Mouse (Mus musculus): ENCODE results near the gene Il17c.

DNA sequence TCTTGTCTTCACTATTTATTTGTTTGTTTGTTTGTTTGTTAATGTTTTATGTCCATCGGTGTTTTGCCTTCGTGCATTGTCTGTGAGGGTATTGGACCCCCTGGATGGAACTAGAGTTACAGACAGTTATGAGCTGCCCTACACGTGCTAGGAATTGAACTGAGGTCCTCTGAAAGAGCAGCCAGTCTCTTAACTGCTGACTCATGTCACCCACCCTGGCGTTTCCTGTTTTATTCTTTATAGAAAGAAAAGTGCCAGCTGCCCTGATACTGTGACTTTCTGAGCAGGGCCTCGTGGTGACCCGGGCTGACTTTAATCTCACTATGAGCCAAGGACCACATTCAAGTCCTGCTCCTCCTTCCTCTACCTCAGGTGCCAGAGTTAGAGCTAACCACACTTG is 6.3 kb upstream of the Il17c start:
- no peak for TF ChIP-seq POLR2A (IDR thresholded peaks at IDR 0.05; ENCODE audit: insufficient read depth, low read depth, low read length)
- TF ChIP-seq CTCF (IDR thresholded peaks at IDR 0.05), result no peak

Data from heart, adult 2 months (tissue).